Mouse (Mus musculus) skeletal muscle tissue, adult 2 months (tissue): ENCODE results near the gene Slc12a5.

Source experiments
- DNase-seq: peaks from one replicate; pipeline ENCODE4 v3.0.0-alpha.2; 2012; ENCODE audit warnings: low read depth, low spot score

Slc12a5 gene

GRCm38 (mm10) chr2:164960716-164961441, at the start of gene Slc12a5:
Slc12a5 (plus strand) TSS chr2:164960802.
- no peak for DNase-seq

GRCm38 (mm10) chr2:164911086-164912048, 49.2 kb upstream of the Slc12a5 start, which contains the start of gene Zfp335:
Zfp335 (minus strand) TSS chr2:164911757.
- DNase-seq = peak; percentile 95

- DNase-seq = peak; percentile 90
Observed at GRCm38 (mm10) chr2:164912151-164912550, 48.5 kb upstream of the Slc12a5 start.

- DNase-seq = no peak
Observed at GRCm38 (mm10) chr2:164912749-164913427, 47.7 kb upstream of the Slc12a5 start.

GRCm38 (mm10) chr2:164913428-164913786, 47.2 kb upstream of the Slc12a5 start:
- DNase-seq = no peak

GRCm38 (mm10) chr2:164916820-164917219, 43.8 kb upstream of the Slc12a5 start:
- DNase-seq = no peak

GRCm38 (mm10) chr2:164917371-164917770, 43.2 kb upstream of the Slc12a5 start:
- no peak for DNase-seq

- no peak for DNase-seq
Observed at GRCm38 (mm10) chr2:164918325-164918724, 42.3 kb upstream of the Slc12a5 start.

GRCm38 (mm10) chr2:164921984-164922383, 38.6 kb upstream of the Slc12a5 start:
- no peak for DNase-seq

- no peak for DNase-seq
Observed at GRCm38 (mm10) chr2:164923291-164923690, 37.3 kb upstream of the Slc12a5 start.

- peak; percentile 85 for DNase-seq
Observed at GRCm38 (mm10) chr2:164924100-164924857, 36.3 kb upstream of the Slc12a5 start.

GRCm38 (mm10) chr2:164930706-164931581, 29.7 kb upstream of the Slc12a5 start:
- DNase-seq = no peak

GRCm38 (mm10) chr2:164933534-164933933, 27.1 kb upstream of the Slc12a5 start:
- DNase-seq = no peak

- no peak for DNase-seq
Observed at GRCm38 (mm10) chr2:164935991-164936390, 24.6 kb upstream of the Slc12a5 start.

- no peak for DNase-seq
Observed at GRCm38 (mm10) chr2:164938146-164939091, 22.2 kb upstream of the Slc12a5 start.

GRCm38 (mm10) chr2:164939106-164939505, 21.5 kb upstream of the Slc12a5 start:
- no peak for DNase-seq

GRCm38 (mm10) chr2:164940140-164940830, 20.3 kb upstream of the Slc12a5 start, which contains the start of gene Mmp9:
Mmp9 (plus strand) TSS chr2:164940780.
- DNase-seq = no peak

- DNase-seq = peak; percentile 55
Observed at GRCm38 (mm10) chr2:164942692-164943290, 17.8 kb upstream of the Slc12a5 start.
